Mouse (Mus musculus) liver, embryonic 14.5 days (tissue): Measurements from ENCODE around the gene Dnah8. TPM values are rescaled to one million over a fixed set of nuclear protein-coding genes. Genes with fewer than 3 reads are reported as not detected.
"Not testable (repeated sequence)": the region's sequence is repeated elsewhere in the genome, so short reads cannot be mapped to it uniquely, and the experiment has no call there.

Source experiments
- ATAC-seq: fragments of 200-750 bp; cut with Nextera tagmentation; 2 replicates; pipeline ENCODE4 v1.8.0; 2017; ENCODE audit warnings: moderate number of reproducible peaks, mild to moderate bottlenecking, moderate library complexity; ENCODE audit not compliant: insufficient read depth
- DNase-seq, 3 experiments: peaks; one replicate each; pipeline ENCODE4 v3.0.0-alpha.2; 2012 to 2013; ENCODE audit warnings: low read depth in 3 of 3, low spot score in 3 of 3
- H3K27ac ChIP-seq: fragments of 300-500 bp; sonication (generic); 2 replicates; pipeline ENCODE4 v1.5.1; 2014; ENCODE audit warnings: moderate library complexity, mild to moderate bottlenecking, control low read depth, inconsistent platforms
- H3K27me3 ChIP-seq: fragments of 300-500 bp; sonication (generic); 2 replicates; pipeline ENCODE4 v1.6.1; 2014; ENCODE audit warnings: mild to moderate bottlenecking, low read length, moderate library complexity; ENCODE audit not compliant: control insufficient read depth, insufficient read depth
- H3K36me3 ChIP-seq: fragments of 300-500 bp; sonication (generic); replicated peaks from 2 replicates; pipeline ENCODE4 v1.6.1; 2014; ENCODE audit warnings: low read depth; ENCODE audit not compliant: control insufficient read depth, insufficient read depth
- H3K4me1 ChIP-seq, 2 experiments: fragments of 200-500 bp in 1 of 2; fragments of 300-500 bp in 1 of 2; sonication (generic) in 1 of 2; replicated peaks; 2 replicates each; pipeline ENCODE4 v1.6.1; 2012 to 2014; ENCODE audit warnings: antibody characterized with exemption in 1 of 2, inconsistent platforms in 1 of 2, low read length in 1 of 2; ENCODE audit not compliant: control insufficient read depth in 2 of 2, insufficient read depth in 2 of 2
- H3K4me2 ChIP-seq: fragments of 300-500 bp; sonication (generic); 2 replicates; pipeline ENCODE4 v1.6.1; 2014; ENCODE audit warnings: low read depth, mild to moderate bottlenecking, control low read depth, moderate library complexity
- H3K4me3 ChIP-seq, 2 experiments: fragments of 200-500 bp in 1 of 2; fragments of 300-500 bp in 1 of 2; sonication (generic) in 1 of 2; 2 replicates each; pipeline ENCODE4 v1.5.1; 2012 to 2014; ENCODE audit warnings: low read depth in 2 of 2, low read length in 2 of 2, mild to moderate bottlenecking in 2 of 2, control low read depth in 1 of 2, inconsistent platforms in 1 of 2, moderate library complexity in 1 of 2; ENCODE audit not compliant: insufficient read depth in 1 of 2
- H3K9ac ChIP-seq: fragments of 300-500 bp; sonication (generic); replicated peaks from 2 replicates; pipeline ENCODE4 v1.6.1; 2014; ENCODE audit warnings: mild to moderate bottlenecking, control low read depth, moderate library complexity
- H3K9me3 ChIP-seq: fragments of 300-500 bp; sonication (generic); 2 replicates; pipeline ENCODE4 v1.6.1; 2016; ENCODE audit warnings: low read length, mixed read lengths; ENCODE audit not compliant: control insufficient read depth
- CTCF ChIP-seq: IDR thresholded peaks from 2 replicates; pipeline ENCODE4 v1.5.1; 2016; ENCODE audit warnings: antibody characterized with exemption, low read depth, control low read depth
- EP300 ChIP-seq: IDR thresholded peaks from 2 replicates; pipeline ENCODE4 v1.6.1; 2016; ENCODE audit warnings: antibody characterized with exemption, low read depth
- WGBS: fragments of 180-500 bp; shearing (Covaris S2); extraction: QIAGEN DNeasy Blood & Tissue Kit; methylation state at CpG from one replicate; pipeline ENCODE4 v1.1.7; 2014; ENCODE audit not compliant: insufficient replicate concordance; 5-methylcytosine and 5-hydroxymethylcytosine counted together
- polyA plus RNA-seq, 2 experiments: library from polyadenylated mRNA; depleted of rRNA in 1 of 2; stranded (reverse) in 1 of 2; unstranded in 1 of 2; fragments of >200 nt; fragmentation: Nextera tagmentation in 1 of 2; extraction: Ambion mirVana in 1 of 2; gene quantifications; 2 replicates each; pipeline versions ENCODE4 v1.2.1 to v1.2.3; 2012 to 2014

The Dnah8 gene
- polyA plus RNA-seq (2012; rRNA removed) = 1.1 and 1.8 TPM in 2 replicates
- 0.83 and 1.2 TPM in 2 replicates for polyA plus RNA-seq (2014; fragmentation: Nextera tagmentation; extraction: Ambion mirVana)

DNA sequence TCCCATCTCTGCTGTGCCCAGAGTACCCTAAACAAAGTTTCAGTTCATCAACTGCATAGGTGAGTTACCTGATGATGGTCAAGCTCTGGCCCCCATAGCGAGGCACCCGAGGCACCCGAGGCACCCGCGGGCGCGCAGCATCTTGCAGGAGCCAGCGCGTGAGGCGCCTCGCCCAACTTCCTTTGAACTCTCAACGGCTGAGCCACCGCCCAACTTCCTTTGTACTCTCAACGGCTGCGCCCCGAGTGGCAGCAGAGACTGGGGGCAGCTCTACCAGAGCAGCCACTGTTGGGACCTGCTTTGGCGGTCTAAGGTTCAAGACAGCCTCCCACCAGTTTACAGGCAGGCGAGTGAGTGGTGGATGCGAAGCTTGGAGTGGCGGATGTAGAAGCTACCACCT is at the start of gene Dnah8:
Gene Dnah8, plus strand, starts transcription at position 223 of the 400 bp plus-strand sequence.
- DNase-seq, H3K27me3 ChIP-seq, H3K27ac ChIP-seq, H3K9ac ChIP-seq, H3K36me3 ChIP-seq, H3K9me3 ChIP-seq, H3K4me2 ChIP-seq, H3K4me1 ChIP-seq, H3K4me3 ChIP-seq: not testable (repeated sequence)
- peak; percentile 56; the same call in 1 of the 2 replicates for ATAC-seq
- WGBS = no CpG with 5 or more reads among the region's 20 CpGs

GRCm38 (mm10) chr17:30574783-30575075 is 49.4 kb upstream of the Dnah8 start:
- TF ChIP-seq EP300 = no peak
- no peak for TF ChIP-seq CTCF
- ATAC-seq = no peak
- no peak overlapping the region for H3K9ac ChIP-seq

DNA sequence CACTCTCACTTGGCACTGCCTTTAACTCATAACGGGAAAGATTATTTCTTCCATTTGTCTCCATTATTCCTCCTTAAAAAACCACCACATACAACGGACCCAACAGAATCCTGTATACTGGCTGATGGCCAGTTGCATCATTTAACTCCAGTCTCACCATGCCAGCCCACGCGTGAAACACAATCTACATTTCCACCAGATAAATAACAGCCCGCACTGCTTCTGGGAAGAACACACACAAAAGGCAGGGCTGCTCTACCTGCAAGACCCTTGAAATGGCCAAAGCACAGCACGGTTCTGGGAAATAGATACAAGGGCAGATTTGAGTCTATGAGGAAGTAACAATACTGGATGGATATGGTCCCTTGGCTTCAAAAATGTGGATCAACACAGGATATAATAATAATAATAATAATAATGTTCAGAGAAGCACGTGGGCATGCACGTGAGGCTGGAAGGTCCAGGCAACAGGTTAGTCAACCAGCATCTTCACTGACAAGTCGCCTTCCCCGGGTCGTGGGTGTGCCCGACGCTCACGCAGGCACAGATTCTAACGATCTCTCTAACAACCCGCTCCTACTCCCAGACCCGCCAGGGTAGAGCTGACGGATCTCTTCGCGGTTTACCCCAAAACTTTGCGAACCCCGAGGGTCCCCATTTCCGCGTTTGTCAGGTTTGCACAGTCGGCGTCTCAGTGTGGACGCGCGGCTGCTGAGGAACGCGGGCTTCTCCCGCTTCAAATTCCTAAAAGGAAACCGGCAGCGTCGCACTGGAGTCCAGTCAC is 48.8 kb upstream of the Dnah8 start:
- Histone ChIP-seq H3K9me3 (no peaks in the 10 kb centered on the region), H3K27ac (no peak overlapping the region), H3K4me3 (peak overlapping the region; percentile 73 to 83), H3K4me1 (peaks cover 5 to 24% of the 10 kb centered on the region in 2 experiments), H3K27me3 (no peaks in the 10 kb centered on the region), H3K9ac (peak overlapping the region; percentile 67), H3K4me2 (peak overlapping the region; percentile 90), H3K36me3 (no peaks in the 10 kb centered on the region)
- WGBS = 3% methylated on average over 35 of the region's 35 CpGs
- DNase-seq = peak in 2 of 3 experiments; percentile 6 to 24
- peak; percentile 7; the same call in 1 of the 2 replicates for ATAC-seq
- TF ChIP-seq CTCF (no peak), EP300 (no peak)

More at GRCm38 (mm10) chr17:30574783-30575075, 49.4 kb upstream of the Dnah8 start:
- Histone ChIP-seq H3K4me1 (peaks cover 5 to 29% of the 10 kb centered on the region in 2 experiments), H3K36me3 (no peaks in the 10 kb centered on the region), H3K4me2 (peak overlapping the region; percentile 90), H3K9me3 (no peaks in the 10 kb centered on the region), H3K27me3 (no peaks in the 10 kb centered on the region), H3K4me3 (peak overlapping the region in 1 of 2 experiments; percentile 73; a peak in 2 of 4 replicates), H3K27ac (no peak overlapping the region)
- WGBS = 18% methylated on average over 8 of the region's 8 CpGs
- no peak for DNase-seq

- DNase-seq (peak; percentile 70 to 85 (median 72)), ATAC-seq (peak; percentile 91)
- Histone ChIP-seq H3K9ac (peak within 1 kb of the TSS; percentile 67), H3K4me1 (peaks cover 5 to 20% of the 10 kb centered on the region in 2 experiments), H3K9me3 (no peaks in the 10 kb centered on the region), H3K36me3 (no peaks in the 10 kb centered on the region), H3K27me3 (no peaks in the 10 kb centered on the region), H3K4me2 (peak within 1 kb of the TSS; percentile 90), H3K27ac (peak within 1 kb of the TSS; percentile 33), H3K4me3 (peak within 1 kb of the TSS; percentile 73 to 83)
- under 1% methylated on average over 79 of the region's 94 CpGs for WGBS
- TF ChIP-seq CTCF (no peak), EP300 (no peak)
Measured at GRCm38 (mm10) chr17:30575941-30576773, 48.0 kb upstream of the Dnah8 start, which contains the start of gene Btbd9. Btbd9 (minus strand) TSS chr17:30576488.

GRCm38 (mm10) chr17:30576946-30577345 is 47.2 kb upstream of the Dnah8 start:
- peak overlapping the region; percentile 90 for H3K4me2 ChIP-seq
- peak overlapping the region; percentile 67 for H3K9ac ChIP-seq
- 52% methylated on average over 12 of the region's 12 CpGs for WGBS
- H3K4me1 ChIP-seq = peaks cover 5 to 20% of the 10 kb centered on the region in 2 experiments
- H3K9me3 ChIP-seq = no peaks in the 10 kb centered on the region
- H3K27ac ChIP-seq = no peak overlapping the region
- DNase-seq = no peak
- ATAC-seq = no peak
- peak overlapping the region; percentile 73 to 83 for H3K4me3 ChIP-seq
- no peaks in the 10 kb centered on the region for H3K36me3 ChIP-seq
- H3K27me3 ChIP-seq = no peaks in the 10 kb centered on the region
- no peak for TF ChIP-seq EP300
- no peak for TF ChIP-seq CTCF
